Mouse (Mus musculus) left cerebral cortex, adult 11 months (tissue): ENCODE measurements at regions not wholly inside any gene's neighbourhood (a gene's known extent, or its start where the extent isn't known, plus 50 kb on each side); places are given as distances from the start of the nearest gene placed in this dataset.

Experiments
- DNase-seq: peaks from one replicate; pipeline ENCODE4 v3.0.0; 2022; ENCODE audit warnings: low spot score

- DNase-seq: no peak
These were observed 111.7 kb upstream of the Vangl1 start for GRCm38 (mm10) chr3:102316151-102316550.

DNA sequence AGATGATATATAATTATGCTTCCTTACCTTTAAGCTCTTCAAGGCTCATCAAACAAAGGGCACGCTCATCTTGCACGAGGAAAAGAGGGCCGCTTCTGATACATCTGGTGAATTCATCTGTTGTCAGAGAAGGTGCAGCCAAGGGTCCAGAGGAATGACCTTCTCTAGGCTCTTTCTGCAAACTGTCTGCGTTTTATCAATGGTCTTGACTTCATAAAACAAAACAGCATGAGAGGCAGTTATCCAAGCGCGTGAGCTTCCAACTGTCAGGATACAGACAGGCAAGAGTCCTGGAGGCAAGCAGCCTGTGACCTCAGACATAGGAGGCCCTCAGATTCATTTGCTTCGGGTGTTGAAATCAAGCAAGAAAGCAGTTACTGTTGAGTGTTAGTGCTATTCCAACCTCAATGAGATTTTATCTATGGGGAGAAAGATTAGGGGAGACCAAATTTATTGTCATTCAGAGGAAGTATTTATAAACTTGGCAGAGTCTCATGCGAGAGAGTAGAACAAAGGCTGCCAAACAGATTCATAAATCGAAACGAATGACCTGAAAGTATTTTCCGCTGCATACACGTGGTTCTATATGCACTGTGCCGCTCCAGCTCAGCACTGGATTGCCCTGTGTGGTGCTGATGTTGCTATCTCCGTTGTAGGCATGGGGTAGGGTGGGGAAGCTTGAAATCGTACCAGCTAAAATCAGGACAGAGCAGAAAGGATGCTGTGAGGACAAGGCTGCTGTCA, 107.2 kb upstream of the Vangl1 start:
- DNase-seq: no peak

GRCm38 (mm10) chr3:102310243-102310642, 105.8 kb upstream of the Vangl1 start:
- no peak for DNase-seq

DNA sequence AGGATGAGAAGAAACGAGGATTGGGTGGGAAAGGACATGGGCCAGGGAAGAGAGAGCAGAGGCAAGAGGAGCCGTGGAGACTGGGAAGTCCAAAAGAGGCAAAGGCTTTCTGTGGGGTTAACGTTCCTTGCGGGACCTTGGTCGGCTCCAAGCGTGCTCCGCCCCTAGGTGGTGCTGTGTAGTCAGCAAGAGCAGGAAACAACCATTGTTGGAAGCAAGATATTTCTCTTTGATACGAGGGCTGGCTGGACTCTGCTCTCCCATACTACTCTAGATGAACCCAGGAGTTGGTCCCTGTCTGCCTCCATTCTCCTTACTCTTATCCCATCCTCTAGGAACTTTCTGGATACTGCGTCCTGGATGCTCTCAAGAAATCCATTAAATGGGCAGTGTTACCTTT, 105.3 kb upstream of the Vangl1 start:
- DNase-seq: peak; percentile 4

DNA sequence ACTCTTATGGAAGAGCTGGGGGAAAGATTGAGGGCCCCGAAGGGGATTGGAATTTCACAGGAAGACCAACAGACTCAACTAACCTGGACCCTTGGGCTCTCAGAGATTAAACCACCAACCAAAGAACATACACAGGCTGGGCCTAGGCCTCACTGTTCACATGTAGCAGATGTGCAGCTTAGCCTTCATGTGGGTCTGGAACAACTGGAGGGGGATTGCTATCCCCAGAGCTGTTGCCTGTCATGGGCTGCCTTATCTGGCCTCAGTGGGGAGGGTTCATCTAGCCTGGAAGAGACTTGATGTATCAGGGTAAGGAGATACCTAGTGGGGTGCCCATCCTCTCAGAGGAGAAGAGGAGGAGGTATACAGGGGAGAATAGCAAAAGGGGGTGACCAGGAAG, 103.2 kb upstream of the Vangl1 start:
- DNase-seq: no peak

DNA sequence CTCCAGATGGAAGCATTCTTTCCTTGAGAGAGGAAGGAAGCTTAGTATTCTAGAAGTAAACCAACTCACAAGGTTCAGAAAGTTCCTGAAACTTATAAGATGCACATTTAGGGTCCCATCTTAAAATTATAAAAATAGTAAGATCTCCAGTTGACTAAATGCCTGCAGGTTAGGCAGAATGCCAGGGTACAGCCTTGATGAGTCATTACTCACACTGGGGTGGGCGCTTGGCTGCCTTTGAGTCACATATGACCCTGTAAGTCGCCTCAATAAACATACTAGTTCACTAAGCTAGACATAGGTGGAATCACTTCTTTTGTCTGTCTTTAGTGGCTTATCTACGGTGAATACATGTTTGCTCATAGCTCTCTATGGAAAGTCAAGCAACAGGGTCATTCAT, 87.9 kb upstream of the Vangl1 start:
- DNase-seq: no peak

DNA sequence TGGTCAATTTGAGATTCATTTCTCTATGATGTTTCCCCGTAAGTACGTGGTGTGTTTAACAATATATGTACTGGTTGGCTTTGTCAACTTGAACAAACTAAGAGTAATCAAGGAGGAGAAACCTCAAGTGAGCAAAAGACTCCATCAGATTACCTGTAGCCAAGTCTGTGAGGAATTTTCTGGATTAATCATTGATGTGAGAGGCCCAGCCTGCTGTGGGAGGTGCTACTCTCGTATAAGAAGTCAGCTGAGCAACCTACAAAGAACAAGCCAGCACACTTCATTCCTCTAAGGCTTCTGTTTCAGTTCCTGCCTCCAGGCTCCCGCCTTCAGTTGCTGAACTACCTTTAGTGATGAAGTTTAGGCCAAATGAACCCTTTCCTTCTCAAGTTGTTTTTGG, 77.5 kb upstream of the Vangl1 start:
- DNase-seq: no peak

GRCm38 (mm10) chr3:102276758-102277157, 72.3 kb upstream of the Vangl1 start:
- no peak for DNase-seq

DNA sequence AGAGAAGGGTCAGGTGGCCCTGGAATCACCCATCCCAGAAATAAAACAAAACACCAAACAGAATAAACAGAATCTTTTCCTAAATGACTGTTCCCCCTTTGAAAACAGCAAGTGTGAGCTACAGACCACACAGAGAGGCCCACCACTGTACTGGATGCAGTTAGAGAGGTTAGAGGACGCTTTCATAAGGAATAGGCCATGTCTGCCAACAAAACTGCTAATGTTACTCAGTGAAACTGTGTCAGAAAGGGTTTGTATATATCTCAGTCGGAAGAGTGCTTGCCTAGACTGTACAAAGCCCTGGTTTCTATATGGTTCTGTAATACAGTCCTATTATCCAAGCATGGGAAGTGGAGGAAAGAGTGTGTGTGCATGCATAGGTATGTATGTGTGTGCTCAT, 71.8 kb upstream of the Vangl1 start:
- no peak for DNase-seq

DNA sequence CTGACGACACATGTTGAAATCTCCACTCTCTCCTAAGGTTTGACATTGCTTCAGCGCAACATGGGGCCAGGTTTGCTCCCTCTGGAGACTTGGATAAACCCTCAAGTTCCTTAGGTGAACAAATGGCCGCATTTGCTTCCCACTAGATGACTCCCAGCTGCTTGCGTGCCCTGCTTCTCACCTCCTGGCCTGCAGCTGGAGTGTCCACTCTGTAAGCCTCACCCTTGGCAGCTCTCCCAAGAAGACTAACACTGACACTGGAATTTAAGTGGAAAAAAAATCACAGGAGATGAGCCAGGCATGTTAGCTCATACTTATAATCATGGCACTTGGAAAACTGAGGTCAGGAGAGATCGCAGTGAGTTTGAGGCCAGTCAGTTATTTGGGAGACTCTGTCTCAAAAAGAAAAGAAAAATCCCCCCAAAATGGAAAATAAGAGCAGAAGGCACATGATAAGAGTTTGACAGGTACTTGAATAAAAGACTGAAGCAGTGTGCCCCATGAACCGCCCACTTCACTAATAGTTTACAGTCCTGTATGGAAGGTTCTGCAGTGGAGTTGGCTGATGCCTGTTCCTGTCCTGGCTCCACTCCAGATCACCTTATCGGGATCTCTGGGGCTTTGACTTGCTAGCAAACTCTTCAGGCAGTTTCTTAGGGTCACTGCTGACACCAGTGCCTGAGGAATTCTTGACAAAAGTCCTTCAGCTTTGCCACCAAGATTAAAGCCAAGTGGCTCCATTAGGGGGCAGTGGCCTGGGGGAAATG, 70.9 kb upstream of the Vangl1 start:
- DNase-seq: no peak

- DNase-seq: no peak
These were observed 66.3 kb upstream of the Vangl1 start for GRCm38 (mm10) chr3:102270779-102271178.

DNA sequence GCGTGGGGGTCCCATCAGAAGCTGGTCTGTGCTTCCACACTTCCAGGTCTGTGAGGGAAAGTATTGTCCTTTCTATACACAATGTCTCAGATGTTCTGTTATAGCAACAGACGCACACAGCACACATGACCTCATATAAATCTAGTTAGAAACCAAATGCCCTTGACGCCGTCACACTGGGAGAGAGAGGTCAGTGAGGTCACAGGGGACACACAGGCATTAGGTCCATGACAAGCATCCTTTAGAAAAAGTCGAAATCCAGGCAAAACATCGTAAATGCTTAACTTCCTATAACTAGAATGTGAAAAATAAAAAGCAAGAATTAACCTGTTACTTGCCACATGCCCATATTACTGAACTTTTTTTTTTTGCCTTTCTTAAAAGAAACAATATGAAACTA, 65.8 kb upstream of the Vangl1 start:
- DNase-seq: no peak

DNA sequence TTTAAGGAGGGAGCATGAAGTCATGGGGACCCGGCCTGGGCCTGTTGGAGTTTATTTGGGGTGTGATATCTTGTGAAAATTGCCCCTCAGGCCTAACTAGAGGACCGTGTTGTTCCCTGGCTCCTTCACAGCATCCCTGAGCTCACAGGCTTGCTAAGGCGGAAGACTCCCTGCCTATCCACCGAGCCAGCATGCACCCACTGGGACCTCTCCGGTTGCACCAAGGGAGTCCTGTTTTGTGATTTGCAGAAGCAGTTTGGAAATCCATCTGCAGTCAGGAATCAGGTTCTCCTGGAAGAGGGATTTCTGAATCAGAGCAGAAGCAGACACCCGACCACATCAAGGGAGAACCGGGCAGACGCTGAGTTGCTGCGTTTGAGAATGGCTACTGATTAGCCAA, 61.6 kb upstream of the Vangl1 start:
- DNase-seq: no peak

DNA sequence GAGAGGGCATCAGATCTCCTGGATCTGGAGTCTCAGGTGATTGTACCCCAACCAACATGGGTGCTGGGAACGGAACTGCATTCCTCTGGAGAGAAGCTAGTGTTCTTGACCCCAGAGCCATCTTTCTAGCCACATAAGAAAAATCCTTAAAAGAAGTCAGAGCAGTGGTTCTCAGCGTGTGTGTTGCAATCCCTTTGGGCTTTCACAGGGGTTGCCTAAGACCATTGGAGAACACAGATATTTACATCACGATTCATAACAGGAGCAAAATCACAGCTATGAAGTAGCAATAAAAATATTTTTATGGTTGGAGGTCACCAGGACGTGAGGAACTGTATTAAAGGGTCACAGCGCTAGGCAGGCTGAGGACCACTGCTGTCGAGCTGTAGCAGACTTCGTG, 60.7 kb upstream of the Vangl1 start:
- DNase-seq: no peak

DNA sequence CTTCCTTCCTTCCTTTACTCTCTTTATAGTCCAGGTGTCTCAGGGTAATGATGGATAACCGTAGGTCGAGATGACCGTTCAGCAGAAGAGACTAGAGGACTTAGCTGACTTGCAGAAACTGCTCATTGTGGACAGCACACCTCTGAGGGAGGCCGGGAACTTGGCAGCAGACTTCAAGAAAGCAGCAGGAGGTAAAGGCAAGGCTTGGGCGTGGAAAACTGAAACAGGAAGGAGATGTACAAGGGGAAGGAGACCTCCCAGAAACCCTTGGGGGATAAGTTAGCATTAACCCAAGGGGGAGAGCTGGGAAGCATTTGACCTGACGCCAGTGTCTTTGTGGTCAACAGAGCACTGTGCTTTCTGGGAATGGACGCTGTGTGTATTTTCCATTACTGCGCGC, 58.8 kb upstream of the Vangl1 start:
- DNase-seq: no peak

DNA sequence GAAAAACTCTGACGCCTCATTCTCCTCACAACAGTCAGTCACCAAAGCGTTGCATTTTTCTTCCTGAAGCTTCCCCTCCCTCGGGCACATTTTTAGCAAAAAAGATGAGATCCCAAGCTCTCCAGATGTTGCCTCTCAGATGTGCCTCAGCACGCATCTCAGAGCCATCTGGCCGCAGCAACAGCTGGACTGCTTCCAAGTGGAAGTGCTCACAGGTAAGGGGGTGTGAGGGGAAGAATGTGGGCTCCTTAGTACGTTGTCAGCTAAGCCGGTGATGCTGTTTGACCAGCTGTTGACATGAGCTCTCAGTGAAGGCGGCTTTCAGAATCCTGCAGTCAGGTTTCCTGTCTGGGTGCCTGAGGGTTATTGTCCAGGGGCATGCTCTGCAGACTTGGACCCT, 58.2 kb upstream of the Vangl1 start:
- no peak for DNase-seq

DNA sequence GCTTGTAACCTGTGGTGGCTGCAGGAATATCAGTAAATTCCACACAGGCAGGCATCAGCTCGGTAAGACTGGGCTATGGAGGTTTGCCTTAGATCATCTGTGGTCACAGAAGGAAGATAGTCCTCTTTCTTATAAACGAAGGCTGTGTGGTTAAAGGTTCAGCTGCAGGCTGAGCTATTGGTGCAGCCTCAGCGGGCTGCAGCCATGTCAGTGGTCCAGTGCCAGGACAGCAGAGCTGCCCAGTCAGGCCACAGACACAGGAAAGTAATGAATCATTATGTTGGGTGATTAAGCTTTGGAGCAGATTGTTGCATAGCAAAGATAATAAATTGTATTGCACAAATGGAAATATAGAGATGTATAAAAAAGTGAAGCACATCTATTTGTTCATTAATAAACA, 57.0 kb upstream of the Vangl1 start:
- no peak for DNase-seq
